Mouse (Mus musculus) myocyte (in vitro differentiated cells): ENCODE results near the gene Daxx.

Source experiments
- E2F4 ChIP-seq: IDR thresholded peaks from one replicate; pipeline ENCODE4 v1.6.1; 2011; ENCODE audit warnings: mild to moderate bottlenecking, control low read depth, moderate library complexity; ENCODE audit not compliant: insufficient read depth
- MYOD1 ChIP-seq, 3 experiments: IDR thresholded peaks; one replicate each; pipeline ENCODE4 v1.6.1; 2011; ENCODE audit warnings: control low read depth in 2 of 3, low read depth in 2 of 3, mild to moderate bottlenecking in 2 of 3, moderate library complexity in 1 of 3; ENCODE audit not compliant: insufficient read length in 2 of 3, control insufficient read depth in 1 of 3
- POLR2A ChIP-seq: IDR thresholded peaks from one replicate; pipeline ENCODE4 v1.6.1; 2011; ENCODE audit warnings: low read depth, mild to moderate bottlenecking, control low read depth, moderate library complexity; ENCODE audit not compliant: insufficient read length
- TCF12 ChIP-seq: IDR thresholded peaks from one replicate; pipeline ENCODE4 v1.6.1; 2011; ENCODE audit warnings: mild to moderate bottlenecking, control low read depth; ENCODE audit not compliant: poor library complexity, insufficient read depth, severe bottlenecking

DNA sequence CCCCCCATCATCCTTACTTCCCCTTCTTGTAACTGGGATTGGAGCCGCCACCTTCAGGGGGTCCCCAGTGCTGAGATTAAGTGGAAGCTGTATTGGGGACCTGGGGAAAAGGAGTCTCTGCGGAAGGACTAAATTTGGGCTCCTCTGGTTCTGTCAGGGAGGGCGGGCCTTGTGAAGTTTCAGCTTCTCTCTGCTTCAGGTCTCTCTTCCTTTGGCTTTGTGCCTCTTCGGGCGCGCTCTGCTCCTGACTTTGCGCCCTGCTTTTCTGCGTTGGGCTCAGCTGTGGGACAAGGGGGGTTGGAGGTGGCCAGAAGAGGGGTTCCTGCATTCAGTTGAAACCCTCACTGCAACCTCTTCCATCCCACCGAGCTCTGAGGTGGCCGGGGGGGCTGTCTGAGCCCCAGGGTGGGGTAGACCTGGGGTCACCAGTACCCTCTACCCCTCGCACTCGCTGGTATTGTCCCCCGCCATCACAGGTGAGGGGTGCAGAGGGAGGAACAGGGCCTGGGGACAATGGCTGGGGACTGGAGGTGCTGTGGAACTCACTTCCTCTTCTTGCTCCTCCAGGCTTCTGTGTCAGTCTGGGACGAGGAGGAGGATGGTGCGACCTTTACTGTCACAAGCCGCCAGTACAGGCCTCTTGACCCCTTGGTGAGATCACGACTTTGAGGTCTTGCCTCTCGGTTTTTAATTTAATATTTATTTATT is 22.1 kb downstream of the Daxx start:
- no peak for TF ChIP-seq E2F4
- TF ChIP-seq POLR2A = no peak
- TF ChIP-seq MYOD1 (IDR thresholded peaks at IDR 0.05; ENCODE audit: control insufficient read depth in 1 of 3, insufficient read length in 2 of 3, low read depth in 2 of 3) = no peak
- no peak for TF ChIP-seq TCF12
